Mouse (Mus musculus) neural tube, embryonic 14.5 days (tissue): ENCODE measurements at regions not wholly inside any gene's neighbourhood (a gene's known extent, or its start where the extent isn't known, plus 50 kb on each side); places are given as distances from the start of the nearest gene placed in this dataset.

ENCODE experiments used
- ATAC-seq: fragments of 200-750 bp; cut with Nextera tagmentation; 2 replicates; pipeline ENCODE4 v1.8.0; 2017; ENCODE audit warnings: low read depth, mild to moderate bottlenecking, moderate TSS enrichment, moderate library complexity
- H3K27ac ChIP-seq: fragments of 300-500 bp; sonication (generic); 2 replicates; pipeline ENCODE4 v1.5.1; 2014; ENCODE audit warnings: low read depth, mild to moderate bottlenecking, control low read depth, low read length, moderate library complexity, mixed read lengths
- H3K27me3 ChIP-seq: fragments of 300-500 bp; sonication (generic); 2 replicates; pipeline ENCODE4 v1.6.1; 2014; ENCODE audit warnings: low read length; ENCODE audit not compliant: control insufficient read depth, insufficient read depth
- H3K36me3 ChIP-seq: fragments of 300-500 bp; sonication (generic); 2 replicates; pipeline ENCODE4 v1.6.1; 2014; ENCODE audit warnings: low read length, mixed read lengths; ENCODE audit not compliant: control insufficient read depth, insufficient read depth
- H3K4me1 ChIP-seq: fragments of 300-500 bp; sonication (generic); 2 replicates; pipeline ENCODE4 v1.6.1; 2014; ENCODE audit warnings: low read length; ENCODE audit not compliant: control insufficient read depth, insufficient read depth
- H3K4me2 ChIP-seq: fragments of 300-500 bp; sonication (generic); 2 replicates; pipeline ENCODE4 v1.6.1; 2014; ENCODE audit warnings: mild to moderate bottlenecking, low read depth, low read length, control low read depth
- H3K4me3 ChIP-seq: fragments of 300-500 bp; sonication (generic); 2 replicates; pipeline ENCODE4 v1.5.1; 2014; ENCODE audit warnings: low read depth, low read length, control low read depth, mixed read lengths
- H3K9ac ChIP-seq: fragments of 300-500 bp; sonication (generic); replicated peaks from 2 replicates; pipeline ENCODE4 v1.6.1; 2014; ENCODE audit warnings: low read depth, mild to moderate bottlenecking, control low read depth, low read length, mixed read lengths
- H3K9me3 ChIP-seq: fragments of 300-500 bp; sonication (generic); 2 replicates; pipeline ENCODE4 v1.6.1; 2016; ENCODE audit warnings: low read length; ENCODE audit not compliant: control insufficient read depth
- WGBS: fragments of 180-500 bp; shearing (Covaris S2); extraction: QIAGEN DNeasy Blood & Tissue Kit; methylation state at CpG from one replicate; pipeline ENCODE4 v1.1.7; 2014; 5-methylcytosine and 5-hydroxymethylcytosine counted together

- WGBS: 80% methylated on average over 9 of the region's 9 CpGs
- no peaks in the 10 kb centered on the region for H3K36me3 ChIP-seq
- ATAC-seq: no peak
- H3K4me3 ChIP-seq: no peak overlapping the region
- no peak overlapping the region for H3K9ac ChIP-seq
- no peak overlapping the region for H3K27ac ChIP-seq
- H3K4me2 ChIP-seq: no peak overlapping the region
- H3K4me1 ChIP-seq: peaks cover 13% of the 10 kb centered on the region
- no peaks in the 10 kb centered on the region for H3K27me3 ChIP-seq
- H3K9me3 ChIP-seq: no peaks in the 10 kb centered on the region
Measured at GRCm38 (mm10) chr11:117419351-117419969, 64.7 kb upstream of the Gm11733 start.

DNA sequence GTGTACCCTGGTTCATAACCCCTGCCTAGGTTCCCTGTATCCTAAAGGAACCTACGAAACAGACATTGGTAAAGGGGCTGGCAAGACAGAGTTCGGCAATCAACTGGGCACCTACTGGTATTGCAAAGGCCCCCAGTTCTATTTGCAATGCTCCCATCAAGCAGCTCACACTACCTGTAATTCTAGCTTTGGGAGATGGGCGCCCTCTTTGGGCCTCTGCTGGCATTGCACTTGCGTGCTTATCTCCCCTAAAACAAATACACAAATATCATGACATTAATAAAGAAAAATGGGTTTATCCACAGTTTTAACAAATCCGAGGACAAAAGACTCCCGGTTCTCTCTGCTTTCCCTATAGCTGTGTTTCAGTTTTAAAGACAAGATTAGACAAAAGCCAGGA, 61.5 kb upstream of the Gm11733 start:
- Histone ChIP-seq H3K4me2 (no peak overlapping the region), H3K27me3 (no peaks in the 10 kb centered on the region), H3K9ac (no peak overlapping the region), H3K27ac (no peak overlapping the region), H3K9me3 (no peaks in the 10 kb centered on the region), H3K36me3 (no peaks in the 10 kb centered on the region), H3K4me1 (0 out of 2 replicates have a peak, but pooled peaks cover 5% of the 10 kb centered on the region), H3K4me3 (no peak overlapping the region)
- 90% methylated on average over 6 of the region's 6 CpGs for WGBS
- no peak for ATAC-seq

DNA sequence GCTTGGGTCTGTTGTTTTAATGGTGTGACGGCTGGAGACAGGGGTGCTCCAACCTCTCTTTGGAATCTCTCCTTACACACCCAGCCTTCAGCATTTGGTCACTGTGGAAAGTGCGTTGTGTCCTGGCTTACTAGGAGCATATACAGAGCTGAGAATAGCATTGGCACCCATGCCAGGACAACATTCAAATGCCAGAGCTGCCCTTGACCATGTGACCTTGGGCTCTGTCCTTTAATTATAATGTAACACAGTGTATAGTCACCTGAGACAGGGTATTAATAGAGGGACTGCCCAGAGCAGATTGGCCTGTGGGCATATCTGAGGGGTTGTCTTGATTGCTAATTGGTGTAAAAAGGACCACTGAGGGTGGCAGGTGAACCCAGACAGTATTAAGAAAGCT, 60.7 kb upstream of the Gm11733 start:
- Histone ChIP-seq H3K9ac (no peak overlapping the region), H3K36me3 (no peaks in the 10 kb centered on the region), H3K4me1 (0 out of 2 replicates have a peak, but pooled peaks cover 6% of the 10 kb centered on the region), H3K9me3 (no peaks in the 10 kb centered on the region), H3K27me3 (no peaks in the 10 kb centered on the region), H3K4me2 (no peak overlapping the region), H3K27ac (no peak overlapping the region), H3K4me3 (no peak overlapping the region)
- WGBS: 92% methylated on average over 2 of the region's 2 CpGs
- no peak for ATAC-seq

GRCm38 (mm10) chr11:117425466-117425865, 58.7 kb upstream of the Gm11733 start:
- WGBS: 63% methylated on average over 8 of the region's 9 CpGs
- Histone ChIP-seq H3K9me3 (no peaks in the 10 kb centered on the region), H3K4me3 (no peak overlapping the region), H3K4me1 (peaks cover 16% of the 10 kb centered on the region), H3K27me3 (no peaks in the 10 kb centered on the region), H3K4me2 (no peak overlapping the region), H3K36me3 (no peaks in the 10 kb centered on the region), H3K27ac (no peak overlapping the region), H3K9ac (no peak overlapping the region)
- ATAC-seq: no peak

GRCm38 (mm10) chr11:117425927-117426326, 58.2 kb upstream of the Gm11733 start:
- no peaks in the 10 kb centered on the region for H3K9me3 ChIP-seq
- no peak overlapping the region for H3K9ac ChIP-seq
- WGBS: 35% methylated on average over 12 of the region's 12 CpGs
- H3K36me3 ChIP-seq: no peaks in the 10 kb centered on the region
- H3K4me1 ChIP-seq: peaks cover 16% of the 10 kb centered on the region
- no peak for ATAC-seq
- no peaks in the 10 kb centered on the region for H3K27me3 ChIP-seq
- no peak overlapping the region for H3K4me2 ChIP-seq
- H3K27ac ChIP-seq: no peak overlapping the region
- no peak overlapping the region for H3K4me3 ChIP-seq

GRCm38 (mm10) chr11:117426651-117427050, 57.5 kb upstream of the Gm11733 start:
- H3K27ac ChIP-seq: no peak overlapping the region
- no peaks in the 10 kb centered on the region for H3K27me3 ChIP-seq
- no peak overlapping the region for H3K4me3 ChIP-seq
- no peak for ATAC-seq
- peaks cover 16% of the 10 kb centered on the region for H3K4me1 ChIP-seq
- 93% methylated on average over 4 of the region's 4 CpGs for WGBS
- H3K9me3 ChIP-seq: no peaks in the 10 kb centered on the region
- no peak overlapping the region for H3K4me2 ChIP-seq
- H3K9ac ChIP-seq: no peak overlapping the region
- no peaks in the 10 kb centered on the region for H3K36me3 ChIP-seq

DNA sequence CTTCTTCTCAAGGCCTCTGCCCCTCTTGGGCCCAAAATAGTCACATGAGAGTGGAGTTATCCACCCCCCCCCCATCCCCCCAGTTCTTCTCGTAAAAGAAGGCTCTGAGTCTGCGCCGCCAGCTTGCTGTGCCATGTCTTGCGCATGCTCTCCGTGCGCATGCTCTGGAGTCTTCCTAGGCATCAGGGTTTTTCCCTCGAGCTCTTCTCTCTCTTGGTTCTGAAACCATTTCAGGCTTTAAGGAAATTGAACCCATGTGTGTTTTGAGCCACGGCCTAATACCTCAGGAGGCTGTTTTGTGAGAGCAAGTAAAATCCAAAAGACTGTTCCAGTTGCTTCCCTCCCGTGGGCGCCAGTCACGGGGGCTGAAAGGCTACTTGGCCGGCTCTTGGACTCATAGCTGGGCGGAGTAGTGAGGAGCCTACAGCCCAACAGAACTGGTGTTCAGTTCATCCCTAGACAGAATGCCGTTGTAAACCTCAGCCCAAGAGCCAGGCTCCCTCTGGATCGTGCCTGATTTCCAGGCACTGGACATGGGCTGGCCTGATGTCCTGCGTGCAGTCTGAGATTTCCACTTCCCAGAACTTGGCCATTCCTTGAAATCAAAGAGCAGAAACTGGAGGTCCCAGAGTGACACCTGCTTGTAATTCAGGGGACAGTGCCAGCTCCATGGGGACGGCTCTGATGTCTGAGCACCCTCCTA, 56.2 kb upstream of the Gm11733 start:
- no peaks in the 10 kb centered on the region for H3K36me3 ChIP-seq
- ATAC-seq: no peak
- H3K4me1 ChIP-seq: peaks cover 16% of the 10 kb centered on the region
- no peaks in the 10 kb centered on the region for H3K9me3 ChIP-seq
- H3K9ac ChIP-seq: no peak overlapping the region
- H3K27ac ChIP-seq: no peak overlapping the region
- H3K4me2 ChIP-seq: no peak overlapping the region
- no peak overlapping the region for H3K4me3 ChIP-seq
- no peaks in the 10 kb centered on the region for H3K27me3 ChIP-seq
- 86% methylated on average over 17 of the region's 17 CpGs for WGBS

DNA sequence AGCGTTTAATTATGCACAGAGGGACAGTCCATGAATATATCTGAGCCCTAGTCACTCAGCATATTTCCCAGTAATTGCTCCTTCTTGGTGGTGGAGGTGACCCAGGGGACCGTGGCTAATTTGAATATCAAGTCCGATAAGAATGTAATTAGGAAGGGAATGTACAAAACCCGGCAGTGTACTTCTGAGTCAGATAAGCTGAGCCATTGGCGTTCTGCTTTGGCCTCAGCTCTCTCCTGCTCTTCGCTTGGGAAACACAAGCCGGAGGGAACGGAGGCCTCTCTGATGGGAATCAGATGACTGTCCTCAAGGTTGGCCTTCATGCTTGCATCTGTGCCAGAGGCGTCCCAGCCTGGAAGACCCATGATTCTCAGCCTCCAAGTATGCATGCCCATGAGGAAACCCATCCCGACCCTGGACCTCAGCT, 54.8 kb upstream of the Gm11733 start:
- no peak for ATAC-seq
- H3K4me1 ChIP-seq: peaks cover 16% of the 10 kb centered on the region
- H3K9me3 ChIP-seq: no peaks in the 10 kb centered on the region
- H3K9ac ChIP-seq: no peak overlapping the region
- no peaks in the 10 kb centered on the region for H3K36me3 ChIP-seq
- H3K4me2 ChIP-seq: no peak overlapping the region
- H3K27ac ChIP-seq: no peak overlapping the region
- no peak overlapping the region for H3K4me3 ChIP-seq
- WGBS: 51% methylated on average over 10 of the region's 10 CpGs
- H3K27me3 ChIP-seq: no peaks in the 10 kb centered on the region

GRCm38 (mm10) chr11:117429894-117430293, 54.3 kb upstream of the Gm11733 start:
- H3K9me3 ChIP-seq: no peaks in the 10 kb centered on the region
- H3K9ac ChIP-seq: no peak overlapping the region
- peaks cover 16% of the 10 kb centered on the region for H3K4me1 ChIP-seq
- H3K4me2 ChIP-seq: no peak overlapping the region
- no peak overlapping the region for H3K4me3 ChIP-seq
- ATAC-seq: no peak
- no peaks in the 10 kb centered on the region for H3K27me3 ChIP-seq
- no peaks in the 10 kb centered on the region for H3K36me3 ChIP-seq
- H3K27ac ChIP-seq: no peak overlapping the region
- 45% methylated on average over 8 of the region's 8 CpGs for WGBS
